Mouse (Mus musculus): Measurements from ENCODE around the gene Mief2.

DNA sequence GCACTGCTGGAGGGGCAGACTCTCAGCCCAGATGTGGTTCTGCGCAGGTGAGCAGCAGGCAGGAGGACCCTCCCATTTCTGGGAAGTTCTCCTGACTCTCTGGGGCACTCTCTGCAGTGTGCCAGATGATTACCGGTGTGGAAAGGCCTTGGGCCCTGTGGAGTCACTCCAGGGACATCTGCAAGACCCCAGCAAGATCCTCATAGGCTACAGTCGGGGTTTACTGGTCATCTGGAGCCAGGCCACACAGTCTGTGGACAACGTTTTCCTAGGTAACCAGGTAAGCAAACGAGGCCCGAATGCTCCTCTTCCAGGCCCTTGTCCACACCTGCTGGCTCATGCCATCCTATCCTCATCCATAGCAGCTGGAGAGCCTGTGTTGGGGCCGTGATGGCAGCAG, 22.1 kb upstream of the Mief2 start:
- TF ChIP-seq POLR2A (IDR thresholded peaks at IDR 0.05; ENCODE audit: insufficient read length, low read depth) = no peak
- no peak for TF ChIP-seq MYOD1 (IDR thresholded peaks at IDR 0.05; ENCODE audit: control insufficient read depth in 1 of 3, insufficient read length in 2 of 3, low read depth in 2 of 3)
- no peak for TF ChIP-seq MAX (IDR thresholded peaks at IDR 0.05; ENCODE audit: low read depth)
- no peak for TF ChIP-seq TCF3 (IDR thresholded peaks at IDR 0.05; ENCODE audit: insufficient read length, low read depth)
- TF ChIP-seq SRF (IDR thresholded peaks at IDR 0.05; ENCODE audit: control insufficient read depth, insufficient read length, low read depth) = no peak
- no peak for TF ChIP-seq CEBPB (IDR thresholded peaks at IDR 0.05; ENCODE audit: insufficient read depth, poor library complexity, severe bottlenecking)
- TF ChIP-seq TCF12 (IDR thresholded peaks at IDR 0.05; ENCODE audit: insufficient read depth, poor library complexity, severe bottlenecking) = no peak
- TF ChIP-seq USF1 (IDR thresholded peaks at IDR 0.05; ENCODE audit: low read depth) = no peak

Data from myocyte (in vitro differentiated cells).